Mouse (Mus musculus): ENCODE data around the gene Cdk14. TPM values are rescaled to one million over a fixed set of nuclear protein-coding genes. Genes with fewer than 3 reads are reported as not detected.
"Not testable (repeated sequence)": the region's sequence is repeated elsewhere in the genome, so short reads cannot be mapped to it uniquely, and the experiment has no call there.

Cdk14 gene
- polyA plus RNA-seq, 1 experiment from 2014 or later, result 2.1 TPM

- DNase-seq (ENCODE audit: low spot score), result peak; percentile 34
Measured at GRCm38 (mm10) chr5:5265861-5266786, 154.0 kb downstream of the Cdk14 start.

GRCm38 (mm10) chr5:5265401-5265841, 154.7 kb downstream of the Cdk14 start:
- DNase-seq (ENCODE audit: low spot score), result no peak

GRCm38 (mm10) chr5:5264712-5265111, 155.4 kb downstream of the Cdk14 start:
- DNase-seq (ENCODE audit: low spot score), result no peak

- DNase-seq (ENCODE audit: low spot score), result no peak
Measured at GRCm38 (mm10) chr5:5261725-5262296, 158.3 kb downstream of the Cdk14 start.

- no peak for DNase-seq (ENCODE audit: low spot score)
Measured at GRCm38 (mm10) chr5:5260966-5261724, 159.0 kb downstream of the Cdk14 start.

GRCm38 (mm10) chr5:5260309-5260708, 159.8 kb downstream of the Cdk14 start:
- DNase-seq (ENCODE audit: low spot score), result no peak

GRCm38 (mm10) chr5:5254391-5254790, 165.7 kb downstream of the Cdk14 start:
- no peak for DNase-seq (ENCODE audit: low spot score)

GRCm38 (mm10) chr5:5253177-5253576, 166.9 kb downstream of the Cdk14 start:
- DNase-seq (ENCODE audit: low spot score), result no peak

GRCm38 (mm10) chr5:5247671-5248070, 172.4 kb downstream of the Cdk14 start:
- no peak for DNase-seq (ENCODE audit: low spot score)

GRCm38 (mm10) chr5:5246534-5247175, 173.5 kb downstream of the Cdk14 start:
- no peak for DNase-seq (ENCODE audit: low spot score)

- DNase-seq (ENCODE audit: low spot score), result no peak
Measured at GRCm38 (mm10) chr5:5245182-5245581, 174.9 kb downstream of the Cdk14 start.

GRCm38 (mm10) chr5:5243648-5244047, 176.5 kb downstream of the Cdk14 start:
- no peak for DNase-seq (ENCODE audit: low spot score)

- DNase-seq (ENCODE audit: low spot score), result no peak
Measured at GRCm38 (mm10) chr5:5242704-5243103, 177.4 kb downstream of the Cdk14 start.

- no peak for DNase-seq (ENCODE audit: low spot score)
Measured at GRCm38 (mm10) chr5:5241088-5241487, 179.0 kb downstream of the Cdk14 start.

GRCm38 (mm10) chr5:5240121-5240520, 180.0 kb downstream of the Cdk14 start:
- DNase-seq (ENCODE audit: low spot score), result no peak

GRCm38 (mm10) chr5:5234935-5235334, 185.2 kb downstream of the Cdk14 start:
- not testable (repeated sequence) for DNase-seq (ENCODE audit: low spot score)

GRCm38 (mm10) chr5:5226966-5227365, 193.1 kb downstream of the Cdk14 start:
- DNase-seq (ENCODE audit: low spot score), result no peak

GRCm38 (mm10) chr5:5211780-5212135, 208.4 kb downstream of the Cdk14 start:
- DNase-seq (ENCODE audit: low spot score), result no peak

- DNase-seq (ENCODE audit: low spot score), result no peak
Measured at GRCm38 (mm10) chr5:5211034-5211779, 208.9 kb downstream of the Cdk14 start.

GRCm38 (mm10) chr5:5208016-5208415, 212.1 kb downstream of the Cdk14 start:
- no peak for DNase-seq (ENCODE audit: low spot score)

- no peak for DNase-seq (ENCODE audit: low spot score)
Measured at GRCm38 (mm10) chr5:5206012-5206411, 214.1 kb downstream of the Cdk14 start.

Measured in thymus, postnatal 0 days (tissue).